Mouse (Mus musculus) lung, postnatal 36 days (tissue): ENCODE data around the gene Tnks2.
A peak's percentile ranks its signal among the peaks of the same experiment; 100 is the strongest.

Source experiments
- DNase-seq: peaks from one replicate; pipeline ENCODE4 v3.0.0; 2022; ENCODE audit warnings: mixed read lengths

The Tnks2 gene

GRCm38 (mm10) chr19:36904211-36905007 lies 70.4 kb downstream of the Tnks2 start:
- DNase-seq: no peak

GRCm38 (mm10) chr19:36909150-36909549 lies 75.1 kb downstream of the Tnks2 start:
- no peak for DNase-seq

GRCm38 (mm10) chr19:36909676-36910292 lies 75.8 kb downstream of the Tnks2 start:
- DNase-seq: peak; percentile 85

GRCm38 (mm10) chr19:36910424-36911045 lies 76.5 kb downstream of the Tnks2 start:
- DNase-seq: no peak

- no peak for DNase-seq
Measured at GRCm38 (mm10) chr19:36913064-36913463, 79.0 kb downstream of the Tnks2 start.

- DNase-seq: no peak
Measured at GRCm38 (mm10) chr19:36916206-36916605, 82.2 kb downstream of the Tnks2 start.

GRCm38 (mm10) chr19:36916876-36917389 lies 82.9 kb downstream of the Tnks2 start:
- no peak for DNase-seq

GRCm38 (mm10) chr19:36918441-36919301 lies 84.6 kb downstream of the Tnks2 start:
- peak; percentile 80 for DNase-seq

- DNase-seq: no peak
Measured at GRCm38 (mm10) chr19:36919466-36919865, 85.4 kb downstream of the Tnks2 start, which contains the start of gene Fgfbp3. Gene Fgfbp3 (minus strand): TSS chr19:36919615.

- DNase-seq: peak; percentile 44
Measured at GRCm38 (mm10) chr19:36922015-36922414, 88.0 kb downstream of the Tnks2 start.

GRCm38 (mm10) chr19:36922936-36923335 lies 88.9 kb downstream of the Tnks2 start:
- DNase-seq: peak; percentile 54

GRCm38 (mm10) chr19:36925671-36926552 lies 91.9 kb downstream of the Tnks2 start, which contains the start of gene Btaf1:
Gene Btaf1 (plus strand): TSS chr19:36926079.
- peak; percentile 78 for DNase-seq

- DNase-seq: no peak
Measured at GRCm38 (mm10) chr19:36926553-36927236, 92.7 kb downstream of the Tnks2 start.

GRCm38 (mm10) chr19:36927800-36928361 lies 93.8 kb downstream of the Tnks2 start:
- DNase-seq: no peak

- no peak for DNase-seq
Measured at GRCm38 (mm10) chr19:36929816-36930215, 95.8 kb downstream of the Tnks2 start.

GRCm38 (mm10) chr19:36932097-36932496 lies 98.1 kb downstream of the Tnks2 start:
- no peak for DNase-seq

GRCm38 (mm10) chr19:36932613-36933012 lies 98.6 kb downstream of the Tnks2 start:
- peak; percentile 55 for DNase-seq

- no peak for DNase-seq
Measured at GRCm38 (mm10) chr19:36936285-36936684, 102.3 kb downstream of the Tnks2 start.

- DNase-seq: peak; percentile 57
Measured at GRCm38 (mm10) chr19:36938008-36938407, 104.0 kb downstream of the Tnks2 start.

GRCm38 (mm10) chr19:36940064-36940463 lies 106.0 kb downstream of the Tnks2 start:
- DNase-seq: no peak
